Mouse (Mus musculus) bone marrow, adult 2 months (tissue): ENCODE results near the gene Itgb3.

Experiments
- CTCF ChIP-seq: fragments of 200-500 bp; IDR thresholded peaks from 2 replicates; pipeline ENCODE4 v1.5.1; 2011; ENCODE audit warnings: low read length, control low read depth; ENCODE audit not compliant: control insufficient read depth, insufficient read depth
- POLR2A ChIP-seq: fragments of 200-500 bp; IDR thresholded peaks from 2 replicates; pipeline ENCODE4 v1.6.1; 2011; ENCODE audit warnings: low read depth, mild to moderate bottlenecking, control low read depth, low read length, borderline replicate concordance; ENCODE audit not compliant: control insufficient read depth

GRCm38 (mm10) chr11:104611579-104612151 lies 3.9 kb downstream of the Itgb3 start:
- TF ChIP-seq CTCF: no peak
- no peak for TF ChIP-seq POLR2A
